Mouse (Mus musculus): ENCODE data around the gene Psd4. TPM values are rescaled to one million over a fixed set of nuclear protein-coding genes. Genes with fewer than 3 reads are reported as not detected.

Gene Psd4
- polyA plus RNA-seq (2016; fragmentation: Nextera tagmentation; extraction: Ambion mirVana): 0.42 and 1.3 TPM in 2 replicates

DNA sequence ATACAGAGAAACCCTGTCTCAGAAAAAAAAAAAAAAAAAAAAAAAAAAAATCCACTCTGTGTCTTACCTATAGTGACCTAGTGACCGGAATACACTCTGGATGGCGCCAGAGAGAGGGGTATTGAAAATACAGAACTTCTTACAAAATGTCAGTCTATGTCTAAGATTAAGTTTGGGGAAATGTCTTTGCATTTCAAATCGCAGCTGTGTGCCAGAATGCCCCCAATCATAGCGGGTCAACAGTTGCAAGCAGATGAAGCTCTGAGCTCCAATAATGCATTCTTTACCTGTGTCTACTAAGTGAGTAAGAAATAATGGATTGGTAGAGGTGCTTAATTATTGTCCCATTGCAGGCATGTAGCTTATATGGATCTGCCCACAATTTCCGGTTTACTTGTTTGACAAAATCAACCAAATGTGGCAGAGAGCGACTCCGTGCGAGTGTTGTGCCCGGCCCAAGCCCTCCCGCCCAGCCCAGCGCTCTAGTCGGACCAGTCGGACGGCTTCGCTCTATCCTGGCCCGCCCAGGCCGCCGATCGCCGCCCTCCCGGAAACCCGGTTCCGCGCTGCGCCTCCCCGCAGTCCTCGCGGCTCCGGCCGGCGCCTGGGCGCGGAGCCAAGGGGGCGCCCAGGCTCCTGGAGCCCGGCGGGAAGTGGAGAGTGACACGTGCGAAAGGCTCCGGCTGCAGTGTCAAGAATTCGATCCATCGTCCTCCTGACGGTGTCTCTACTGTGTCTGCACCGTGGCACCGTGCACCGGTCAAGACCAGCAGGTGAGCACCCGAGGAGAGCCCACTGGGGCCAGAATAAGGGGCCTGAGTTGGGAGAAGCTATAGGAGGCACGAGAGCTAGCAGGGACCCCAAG, at the start of gene Psd4:
Gene Psd4, plus strand, starts transcription at position 551 of the 865 bp plus-strand sequence.
- Histone ChIP-seq H3K27ac (ENCODE audit: poor library complexity, severe bottlenecking) (no peak within 1 kb of the TSS), H3K4me2 (peak within 1 kb of the TSS; percentile 69), H3K4me1 (replicated peaks) (peaks cover 3% of the 10 kb centered on the region; the same call in 1 of the 2 replicates), H3K4me3 (peak within 1 kb of the TSS; percentile 41), H3K27me3 (replicated peaks) (peaks cover 9% of the 10 kb centered on the region), H3K9me3 (replicated peaks) (no peaks in the 10 kb centered on the region), H3K9ac (no peak within 1 kb of the TSS; the same call in 1 of the 2 replicates), H3K36me3 (no peaks in the 10 kb centered on the region)
- 4% methylated on average over 42 of the region's 47 CpGs for WGBS
- ATAC-seq (ENCODE audit: insufficient number of reproducible peaks, low FRiP score): peak; percentile 87

DNA sequence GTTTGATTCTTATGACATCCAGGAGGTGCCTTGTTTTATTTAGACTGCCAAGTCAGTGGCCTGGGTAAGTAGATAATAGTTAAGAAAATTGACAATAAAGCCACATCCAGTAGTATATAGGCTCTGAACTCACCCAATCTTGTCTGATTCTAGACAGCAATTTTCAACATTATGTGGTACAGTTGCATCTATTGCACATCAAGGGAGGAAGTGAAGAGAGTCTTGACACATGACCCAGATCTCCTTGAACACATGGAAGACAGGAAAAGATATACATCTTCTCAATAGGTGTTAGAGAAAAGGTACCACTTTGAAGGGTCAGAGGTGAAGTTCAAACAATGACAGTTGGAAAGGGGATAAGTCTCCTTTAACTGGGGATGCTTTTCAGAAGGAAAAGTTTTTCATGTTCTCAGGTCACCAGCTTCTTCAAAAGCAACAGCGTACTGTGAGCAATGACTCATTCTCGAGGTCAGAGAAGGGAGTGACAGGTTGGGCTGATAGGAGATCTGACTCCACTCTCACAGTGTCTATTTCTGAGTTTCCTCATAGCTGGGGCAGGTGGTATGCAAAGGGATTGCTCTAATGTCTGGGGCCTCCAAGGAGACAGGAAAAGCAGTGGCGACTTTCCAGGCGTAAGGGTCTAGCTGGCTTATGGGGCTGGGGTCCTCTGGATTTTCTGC, 49.3 kb upstream of the Psd4 start:
- H3K9ac ChIP-seq: no peak overlapping the region
- no peaks in the 10 kb centered on the region for H3K27me3 ChIP-seq (replicated peaks)
- no peak overlapping the region for H3K27ac ChIP-seq (ENCODE audit: poor library complexity, severe bottlenecking)
- no peak overlapping the region for H3K4me3 ChIP-seq
- H3K36me3 ChIP-seq: no peaks in the 10 kb centered on the region
- H3K9me3 ChIP-seq (replicated peaks): no peaks in the 10 kb centered on the region
- no peak for ATAC-seq (ENCODE audit: insufficient number of reproducible peaks, low FRiP score)
- 55% methylated on average over 4 of the region's 4 CpGs for WGBS
- no peak overlapping the region for H3K4me2 ChIP-seq
- no peaks in the 10 kb centered on the region for H3K4me1 ChIP-seq (replicated peaks)

DNA sequence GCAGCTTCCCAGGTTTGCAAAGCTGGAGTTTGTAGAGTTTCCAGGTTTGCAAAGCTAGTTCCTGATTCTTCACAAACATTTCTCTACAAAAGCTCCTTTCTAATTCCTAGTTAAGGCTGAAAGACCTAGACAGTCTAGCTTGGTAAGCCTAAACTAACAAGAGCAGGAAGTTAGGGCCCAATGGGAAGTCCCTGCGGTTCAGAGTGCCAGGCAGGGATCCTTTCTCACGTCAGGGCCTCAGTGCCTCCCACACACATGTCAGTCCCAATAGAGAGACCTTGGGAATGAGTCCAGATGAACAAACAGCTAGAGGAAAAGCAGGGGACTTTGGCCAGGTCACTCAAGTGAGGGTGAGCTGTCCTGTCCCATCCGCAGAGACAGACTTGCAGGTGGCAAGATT, 32.0 kb upstream of the Psd4 start:
- Histone ChIP-seq H3K4me1 (replicated peaks) (peaks cover 7% of the 10 kb centered on the region), H3K27ac (ENCODE audit: poor library complexity, severe bottlenecking) (no peak overlapping the region), H3K4me2 (no peak overlapping the region), H3K9me3 (replicated peaks) (no peaks in the 10 kb centered on the region), H3K4me3 (no peak overlapping the region), H3K9ac (no peak overlapping the region), H3K36me3 (no peaks in the 10 kb centered on the region), H3K27me3 (replicated peaks) (no peaks in the 10 kb centered on the region)
- WGBS: 37% methylated on average over 3 of the region's 3 CpGs
- no peak for ATAC-seq (ENCODE audit: insufficient number of reproducible peaks, low FRiP score)

DNA sequence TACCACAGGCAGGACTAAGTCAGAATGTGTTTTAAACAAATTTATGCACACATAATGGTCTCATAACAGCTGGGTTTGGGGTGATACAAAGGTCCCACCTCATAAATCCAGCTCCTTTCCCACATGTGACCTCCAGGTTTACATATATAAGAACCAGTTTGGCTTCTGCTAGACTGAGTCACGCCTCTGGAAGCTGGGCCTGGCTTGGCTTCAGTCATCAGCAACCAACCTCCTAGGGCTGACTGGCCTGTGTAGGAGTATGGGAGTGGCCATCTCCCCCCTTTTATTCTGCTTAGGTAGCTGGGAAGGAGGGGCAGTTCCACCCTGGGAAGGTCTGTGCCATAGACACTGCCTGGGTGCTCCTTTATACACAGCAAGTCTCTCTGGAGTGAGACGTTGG, 30.8 kb upstream of the Psd4 start, which contains the start of gene Il1rn:
Gene Il1rn, plus strand, starts transcription at position 309 of the 400 bp plus-strand sequence.
- Histone ChIP-seq H3K4me2 (no peak within 1 kb of the TSS), H3K27me3 (replicated peaks) (no peaks in the 10 kb centered on the region), H3K9ac (no peak within 1 kb of the TSS), H3K4me1 (replicated peaks) (peaks cover 7% of the 10 kb centered on the region), H3K27ac (ENCODE audit: poor library complexity, severe bottlenecking) (no peak within 1 kb of the TSS), H3K36me3 (no peaks in the 10 kb centered on the region), H3K4me3 (no peak within 1 kb of the TSS), H3K9me3 (replicated peaks) (no peaks in the 10 kb centered on the region)
- WGBS: 71% methylated on average over 2 of the region's 2 CpGs
- ATAC-seq (ENCODE audit: insufficient number of reproducible peaks, low FRiP score): no peak

DNA sequence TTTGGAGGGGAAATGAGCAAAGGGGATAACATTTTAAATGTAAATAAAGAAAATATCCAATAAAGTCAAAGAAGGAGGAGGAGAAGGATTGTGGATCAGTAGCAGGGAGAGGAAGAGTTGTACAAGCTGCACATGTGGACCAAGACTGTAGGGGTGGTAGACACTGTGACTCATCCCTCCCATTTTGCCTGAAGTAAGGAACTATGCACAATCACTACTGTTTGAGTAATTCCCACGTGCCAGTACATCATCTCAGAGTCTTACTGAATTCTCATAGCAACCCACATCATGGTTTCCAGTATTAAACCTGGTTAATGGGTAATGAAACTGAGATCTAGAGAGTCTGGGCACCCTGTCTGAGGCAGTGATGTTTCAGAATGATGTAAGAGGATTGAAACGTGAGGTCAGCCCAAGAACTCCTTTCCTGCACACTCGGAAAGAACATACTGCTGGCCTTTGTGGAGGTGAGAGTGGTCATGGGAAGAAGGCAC, 25.9 kb upstream of the Psd4 start:
- Histone ChIP-seq H3K36me3 (no peaks in the 10 kb centered on the region), H3K4me2 (no peak overlapping the region), H3K4me1 (replicated peaks) (no peaks in the 10 kb centered on the region), H3K9me3 (replicated peaks) (no peaks in the 10 kb centered on the region), H3K27ac (ENCODE audit: poor library complexity, severe bottlenecking) (no peak overlapping the region), H3K27me3 (replicated peaks) (no peaks in the 10 kb centered on the region), H3K4me3 (no peak overlapping the region), H3K9ac (no peak overlapping the region)
- WGBS: 65% methylated on average over 3 of the region's 3 CpGs
- no peak for ATAC-seq (ENCODE audit: insufficient number of reproducible peaks, low FRiP score)

DNA sequence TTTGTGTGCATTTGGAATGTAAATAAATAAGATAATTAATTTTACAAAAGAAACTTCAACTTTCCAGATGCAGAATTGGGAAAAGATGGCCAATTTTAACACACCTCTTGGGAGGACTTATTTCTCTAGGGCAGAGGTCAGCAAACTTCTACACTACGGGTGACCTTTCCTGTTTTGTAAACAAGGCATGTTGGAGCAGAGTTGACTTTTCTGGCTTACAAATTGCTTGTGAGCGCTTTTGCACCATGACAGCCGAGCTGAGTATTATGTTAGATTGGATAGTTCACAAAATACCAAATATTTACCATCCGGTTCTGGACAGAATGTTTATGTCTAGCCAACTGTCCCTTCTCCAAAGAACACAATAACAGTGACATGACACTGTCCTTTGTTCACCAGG, 22.8 kb upstream of the Psd4 start:
- Histone ChIP-seq H3K36me3 (no peaks in the 10 kb centered on the region), H3K9ac (no peak overlapping the region), H3K4me3 (no peak overlapping the region), H3K4me2 (no peak overlapping the region), H3K9me3 (replicated peaks) (no peaks in the 10 kb centered on the region), H3K4me1 (replicated peaks) (no peaks in the 10 kb centered on the region), H3K27ac (ENCODE audit: poor library complexity, severe bottlenecking) (no peak overlapping the region), H3K27me3 (replicated peaks) (no peaks in the 10 kb centered on the region)
- ATAC-seq (ENCODE audit: insufficient number of reproducible peaks, low FRiP score): no peak
- 75% methylated on average over 4 of the region's 4 CpGs for WGBS

DNA sequence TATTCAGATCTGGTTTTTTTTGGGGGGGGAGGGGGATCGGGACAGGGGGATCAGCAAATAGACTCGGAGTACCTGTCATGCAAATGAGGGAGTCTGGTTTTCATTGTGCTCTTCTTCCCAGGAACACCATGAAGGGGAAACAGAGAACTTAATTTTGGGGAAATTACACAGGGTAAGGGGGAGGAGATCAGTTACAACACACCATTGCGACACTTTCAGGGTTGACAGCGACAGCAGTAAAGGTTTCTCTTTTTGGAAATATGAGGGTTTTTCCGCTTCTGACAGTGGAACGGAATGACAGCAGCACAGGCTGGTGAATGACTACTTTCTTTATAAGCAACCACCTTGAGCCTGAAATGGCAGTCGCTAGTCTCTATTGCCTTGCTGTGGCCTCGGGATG, 22.3 kb upstream of the Psd4 start:
- H3K9ac ChIP-seq: no peak overlapping the region
- no peaks in the 10 kb centered on the region for H3K9me3 ChIP-seq (replicated peaks)
- no peaks in the 10 kb centered on the region for H3K4me1 ChIP-seq (replicated peaks)
- H3K4me3 ChIP-seq: no peak overlapping the region
- H3K27ac ChIP-seq (ENCODE audit: poor library complexity, severe bottlenecking): no peak overlapping the region
- H3K27me3 ChIP-seq (replicated peaks): no peaks in the 10 kb centered on the region
- H3K36me3 ChIP-seq: no peaks in the 10 kb centered on the region
- WGBS: 77% methylated on average over 8 of the region's 8 CpGs
- no peak overlapping the region for H3K4me2 ChIP-seq
- no peak for ATAC-seq (ENCODE audit: insufficient number of reproducible peaks, low FRiP score)

DNA sequence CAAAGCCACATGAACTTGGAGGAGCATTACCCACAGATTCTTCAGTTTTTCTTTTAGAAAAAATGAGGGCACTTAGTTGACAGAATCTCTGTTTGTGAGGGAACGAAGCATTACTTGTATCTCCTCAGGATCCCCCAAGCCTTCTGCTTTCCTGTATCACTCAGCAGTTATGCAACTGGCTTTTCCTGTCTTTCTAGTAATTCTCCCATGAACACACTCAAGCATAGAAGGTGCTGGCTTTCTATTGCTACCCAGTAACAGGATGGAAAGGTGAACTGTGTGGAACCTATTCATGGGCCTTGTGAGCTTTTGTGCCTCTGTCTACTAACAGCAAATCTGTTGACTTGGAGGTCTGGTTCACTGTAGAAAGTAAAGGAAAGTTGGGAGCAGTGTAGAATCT, 19.5 kb upstream of the Psd4 start:
- H3K9ac ChIP-seq: no peak overlapping the region
- no peaks in the 10 kb centered on the region for H3K27me3 ChIP-seq (replicated peaks)
- ATAC-seq (ENCODE audit: insufficient number of reproducible peaks, low FRiP score): no peak
- no peak overlapping the region for H3K27ac ChIP-seq (ENCODE audit: poor library complexity, severe bottlenecking)
- 76% methylated on average over 1 of the region's 1 CpGs for WGBS
- no peak overlapping the region for H3K4me3 ChIP-seq
- no peaks in the 10 kb centered on the region for H3K4me1 ChIP-seq (replicated peaks)
- H3K9me3 ChIP-seq (replicated peaks): no peaks in the 10 kb centered on the region
- no peaks in the 10 kb centered on the region for H3K36me3 ChIP-seq
- no peak overlapping the region for H3K4me2 ChIP-seq

DNA sequence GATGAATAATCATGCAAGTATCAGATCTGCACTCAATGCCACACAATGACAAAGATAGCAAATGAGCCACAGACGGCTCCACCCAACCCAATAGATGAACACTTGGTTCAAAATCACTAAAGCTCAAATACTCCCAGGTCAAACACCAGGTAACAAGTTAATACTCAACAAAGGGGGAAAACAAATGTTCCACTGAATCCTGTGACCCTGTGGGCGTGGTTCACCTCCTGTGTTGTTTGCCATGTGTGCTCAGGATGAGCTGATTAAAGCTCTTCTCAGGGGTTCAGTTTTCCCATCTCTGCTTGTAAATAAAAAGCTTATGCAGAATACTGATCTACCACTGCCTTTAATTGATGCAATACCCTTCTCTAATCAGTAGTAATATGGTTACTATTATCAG, 16.2 kb upstream of the Psd4 start:
- Histone ChIP-seq H3K27ac (ENCODE audit: poor library complexity, severe bottlenecking) (no peak overlapping the region), H3K9ac (no peak overlapping the region), H3K27me3 (replicated peaks) (no peaks in the 10 kb centered on the region), H3K4me2 (no peak overlapping the region), H3K36me3 (no peaks in the 10 kb centered on the region), H3K4me3 (no peak overlapping the region), H3K9me3 (replicated peaks) (no peaks in the 10 kb centered on the region), H3K4me1 (replicated peaks) (no peaks in the 10 kb centered on the region)
- ATAC-seq (ENCODE audit: insufficient number of reproducible peaks, low FRiP score): no peak
- 72% methylated on average over 2 of the region's 2 CpGs for WGBS

DNA sequence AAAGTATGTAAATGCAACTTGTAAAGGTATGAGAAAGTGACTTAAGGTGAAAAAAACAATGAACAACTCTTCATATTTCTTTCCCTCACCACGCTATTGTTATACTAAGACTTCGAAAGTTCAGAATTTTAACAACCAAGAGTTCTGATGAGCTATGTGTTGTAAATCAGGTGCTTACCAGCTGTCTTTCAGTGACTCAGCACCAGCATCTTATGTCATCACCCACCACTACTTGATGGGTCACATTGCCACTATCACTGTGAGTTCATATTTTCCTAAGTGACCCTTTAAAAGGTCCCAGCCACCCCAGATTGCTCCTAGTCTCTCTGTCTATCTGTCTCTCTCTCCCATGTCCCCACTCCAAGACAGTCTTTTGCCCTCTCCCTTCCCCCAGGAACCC, 14.3 kb upstream of the Psd4 start:
- no peaks in the 10 kb centered on the region for H3K4me1 ChIP-seq (replicated peaks)
- H3K27ac ChIP-seq (ENCODE audit: poor library complexity, severe bottlenecking): no peak overlapping the region
- ATAC-seq (ENCODE audit: insufficient number of reproducible peaks, low FRiP score): no peak
- no peak overlapping the region for H3K4me2 ChIP-seq
- no peak overlapping the region for H3K4me3 ChIP-seq
- no peaks in the 10 kb centered on the region for H3K36me3 ChIP-seq
- H3K9ac ChIP-seq: no peak overlapping the region
- no peaks in the 10 kb centered on the region for H3K27me3 ChIP-seq (replicated peaks)
- H3K9me3 ChIP-seq (replicated peaks): no peaks in the 10 kb centered on the region
- WGBS: 87% methylated on average over 2 of the region's 2 CpGs

DNA sequence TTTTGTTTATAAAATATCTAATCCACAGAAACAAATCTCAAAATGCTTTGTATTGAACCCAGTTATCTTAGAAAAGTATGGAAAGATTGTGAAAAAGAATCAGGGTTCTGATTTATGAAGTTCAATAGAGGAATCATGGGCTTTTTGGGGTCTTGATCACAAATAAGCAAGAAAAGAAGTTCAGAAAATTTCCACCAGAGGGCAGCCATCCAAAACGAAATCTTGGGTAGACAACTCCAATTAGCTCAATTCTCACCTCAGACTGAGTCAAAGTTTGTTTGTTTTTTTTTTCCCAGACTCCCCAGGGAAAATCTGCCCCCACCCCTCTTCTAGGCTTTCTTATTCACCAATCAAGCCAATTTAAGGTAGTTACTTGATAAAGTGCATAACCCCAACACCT, 9.7 kb upstream of the Psd4 start:
- Histone ChIP-seq H3K36me3 (no peaks in the 10 kb centered on the region), H3K4me3 (no peak overlapping the region)

More for the DNA sequence above, 9.7 kb upstream of the Psd4 start:
- no peak overlapping the region for H3K27ac ChIP-seq (ENCODE audit: poor library complexity, severe bottlenecking)
- H3K4me2 ChIP-seq: no peak overlapping the region
- H3K4me1 ChIP-seq (replicated peaks): no peaks in the 10 kb centered on the region
- 0% methylated on average over 1 of the region's 1 CpGs for WGBS
- H3K9ac ChIP-seq: no peak overlapping the region
- H3K9me3 ChIP-seq (replicated peaks): no peaks in the 10 kb centered on the region
- H3K27me3 ChIP-seq (replicated peaks): peaks cover 8% of the 10 kb centered on the region
- ATAC-seq (ENCODE audit: insufficient number of reproducible peaks, low FRiP score): no peak

All from heart, embryonic 12.5 days (tissue).